Mouse (Mus musculus) monocyte, adult 5-6 weeks (primary cell): Measurements from ENCODE around the gene Tec. TPM values are rescaled to one million over a fixed set of nuclear protein-coding genes. Genes with fewer than 3 reads are reported as not detected.

Experiments
- ATAC-seq: fragments of 153-309, 156-312 bp; replicated peaks from 2 replicates; pipeline ENCODE4 v1.8.0; 2017; ENCODE audit warnings: mild to moderate bottlenecking; ENCODE audit not compliant: low TSS enrichment, insufficient number of reproducible peaks, severe bottlenecking, poor library complexity, low FRiP score
- total RNA-seq: library from RNA; stranded (forward); fragments of 200-1000, 200-491, 200-594 nt; gene quantifications from 3 replicates; pipeline ENCODE4 v1.2.3, GENCODE M21; 2017

Gene Tec
- total RNA-seq, 1 experiment from 2014 or later: 110 TPM

- no peak for ATAC-seq
Measured at GRCm38 (mm10) chr5:72860899-72861298, 7.4 kb downstream of the Tec start.

GRCm38 (mm10) chr5:72858306-72858705, 10.0 kb downstream of the Tec start:
- ATAC-seq: no peak

GRCm38 (mm10) chr5:72857756-72858155, 10.5 kb downstream of the Tec start:
- no peak for ATAC-seq

- ATAC-seq: no peak
Measured at GRCm38 (mm10) chr5:72856255-72856878, 11.9 kb downstream of the Tec start.

GRCm38 (mm10) chr5:72855685-72856124, 12.6 kb downstream of the Tec start:
- ATAC-seq: no peak

GRCm38 (mm10) chr5:72854141-72854990, 13.9 kb downstream of the Tec start:
- ATAC-seq: no peak

GRCm38 (mm10) chr5:72853365-72853764, 14.9 kb downstream of the Tec start:
- no peak for ATAC-seq

GRCm38 (mm10) chr5:72852301-72852995, 15.8 kb downstream of the Tec start:
- ATAC-seq: no peak

GRCm38 (mm10) chr5:72851674-72852098, 16.6 kb downstream of the Tec start:
- ATAC-seq: 0 out of 2 replicates have a peak, but pooled peaks have one; percentile 33

- ATAC-seq: no peak
Measured at GRCm38 (mm10) chr5:72850926-72851673, 17.2 kb downstream of the Tec start.

- ATAC-seq: no peak
Measured at GRCm38 (mm10) chr5:72848889-72849435, 19.3 kb downstream of the Tec start.

GRCm38 (mm10) chr5:72846712-72847111, 21.6 kb downstream of the Tec start:
- no peak for ATAC-seq

- no peak for ATAC-seq
Measured at GRCm38 (mm10) chr5:72845928-72846630, 22.2 kb downstream of the Tec start.

GRCm38 (mm10) chr5:72844776-72845495, 23.3 kb downstream of the Tec start:
- no peak for ATAC-seq

- ATAC-seq: no peak
Measured at GRCm38 (mm10) chr5:72844294-72844693, 24.0 kb downstream of the Tec start.

GRCm38 (mm10) chr5:72839655-72840054, 28.6 kb downstream of the Tec start:
- ATAC-seq: no peak

GRCm38 (mm10) chr5:72838976-72839375, 29.3 kb downstream of the Tec start:
- no peak for ATAC-seq
